Mouse (Mus musculus): Measurements from ENCODE around the gene Sox14.

- no peak for TF ChIP-seq CTCF (IDR thresholded peaks at IDR 0.05; ENCODE audit: low read depth, low read length)
- TF ChIP-seq POLR2A (IDR thresholded peaks at IDR 0.05; ENCODE audit: insufficient read depth, low read length): no peak
Observed at GRCm38 (mm10) chr9:99835624-99836430, 40.1 kb downstream of the Sox14 start.

All from ES-Bruce4 (cell line).